Mouse (Mus musculus) limb, embryonic 11.5 days (tissue): Measurements from ENCODE around the gene Olfr985. TPM values are rescaled to one million over a fixed set of nuclear protein-coding genes. Genes with fewer than 3 reads are reported as not detected.

Experiments
- ATAC-seq: fragments of 200-750 bp; cut with Nextera tagmentation; 2 replicates; pipeline ENCODE4 v1.8.0; 2017; ENCODE audit warnings: low read depth; ENCODE audit not compliant: insufficient number of reproducible peaks, low FRiP score, low TSS enrichment
- DNase-seq: peaks from one replicate; pipeline ENCODE4 v3.0.0-alpha.2; 2015; ENCODE audit warnings: low spot score
- H3K27ac ChIP-seq: fragments of 300-500 bp; sonication (generic); replicated peaks from 2 replicates; pipeline ENCODE4 v1.5.1; 2014; ENCODE audit warnings: low read depth, mild to moderate bottlenecking, low read length
- H3K27me3 ChIP-seq: fragments of 300-500 bp; sonication (generic); 2 replicates; pipeline ENCODE4 v1.6.1; 2014; ENCODE audit warnings: mild to moderate bottlenecking, low read length, mixed read lengths; ENCODE audit not compliant: control insufficient read depth, insufficient read depth
- H3K36me3 ChIP-seq: fragments of 300-500 bp; sonication (generic); 2 replicates; pipeline ENCODE4 v1.6.1; 2014; ENCODE audit warnings: mild to moderate bottlenecking, low read length, moderate library complexity, mixed read lengths; ENCODE audit not compliant: control insufficient read depth, insufficient read depth
- H3K4me1 ChIP-seq: fragments of 300-500 bp; sonication (generic); 2 replicates; pipeline ENCODE4 v1.6.1; 2014; ENCODE audit warnings: low read length, mixed read lengths; ENCODE audit not compliant: control insufficient read depth, insufficient read depth
- H3K4me2 ChIP-seq: fragments of 300-500 bp; sonication (generic); 2 replicates; pipeline ENCODE4 v1.6.1; 2014; ENCODE audit warnings: low read depth, mild to moderate bottlenecking, moderate library complexity; ENCODE audit not compliant: severe bottlenecking
- H3K4me3 ChIP-seq: fragments of 300-500 bp; sonication (generic); 2 replicates; pipeline ENCODE4 v1.5.1; 2014; ENCODE audit warnings: low read depth, low read length
- H3K9ac ChIP-seq: fragments of 300-500 bp; sonication (generic); 2 replicates; pipeline ENCODE4 v1.6.1; 2014; ENCODE audit warnings: mild to moderate bottlenecking, low read length
- H3K9me3 ChIP-seq: fragments of 300-500 bp; sonication (generic); 2 replicates; pipeline ENCODE4 v1.6.1; 2016; ENCODE audit warnings: low read length; ENCODE audit not compliant: control insufficient read depth
- WGBS: fragments of 180-500 bp; shearing (Covaris S2); extraction: QIAGEN DNeasy Blood & Tissue Kit; methylation state at CpG from one replicate; pipeline ENCODE4 v1.1.7; 2014; 5-methylcytosine and 5-hydroxymethylcytosine counted together
- polyA plus RNA-seq: library from polyadenylated mRNA; unstranded; fragments of >200 nt; fragmentation: Nextera tagmentation; extraction: Ambion mirVana; gene quantifications from 2 replicates; pipeline ENCODE4 v1.2.1, GENCODE M21; 2014

Olfr985 gene
- polyA plus RNA-seq = not detected in 2 replicates

- Histone ChIP-seq H3K4me2 (no peak within 1 kb of the TSS), H3K36me3 (no peaks in the 10 kb centered on the region), H3K27me3 (no peaks in the 10 kb centered on the region), H3K9me3 (no peaks in the 10 kb centered on the region), H3K9ac (no peak within 1 kb of the TSS), H3K4me1 (no peaks in the 10 kb centered on the region), H3K27ac (no peak within 1 kb of the TSS), H3K4me3 (no peak within 1 kb of the TSS)
- 87% methylated on average over 1 of the region's 1 CpGs for WGBS
- DNase-seq (no peak), ATAC-seq (no peak)
Observed at GRCm38 (mm10) chr9:40130084-40130483, at the start of gene Olfr985. Olfr985 (minus strand) TSS chr9:40130184.

DNA sequence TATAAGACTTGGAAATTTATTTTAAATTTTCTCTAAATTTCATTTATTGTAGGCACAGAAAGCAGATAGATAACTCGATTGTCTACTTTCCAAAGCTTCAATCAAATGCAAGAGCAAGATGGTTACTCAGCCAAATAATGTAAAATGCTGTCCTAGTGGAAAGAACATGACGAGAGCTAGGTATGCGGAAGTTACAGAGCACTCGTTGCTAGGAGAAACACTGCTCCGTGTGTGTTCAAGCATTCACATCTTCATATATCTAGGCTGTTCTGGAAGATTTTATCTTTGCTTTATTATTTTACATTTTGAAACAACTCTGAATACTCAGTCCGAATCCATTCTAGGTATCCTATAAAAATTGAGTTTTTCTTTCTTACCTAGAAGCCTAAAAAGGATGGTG is 47.0 kb upstream of the Olfr985 start:
- Histone ChIP-seq H3K4me3 (no peak overlapping the region), H3K4me2 (no peak overlapping the region), H3K9ac (no peak overlapping the region), H3K27me3 (no peaks in the 10 kb centered on the region), H3K36me3 (no peaks in the 10 kb centered on the region), H3K27ac (no peak overlapping the region), H3K9me3 (no peaks in the 10 kb centered on the region), H3K4me1 (no peaks in the 10 kb centered on the region)
- 92% methylated on average over 6 of the region's 6 CpGs for WGBS
- no peak for DNase-seq
- no peak for ATAC-seq

GRCm38 (mm10) chr9:40166446-40166845 is 36.5 kb upstream of the Olfr985 start:
- H3K36me3 ChIP-seq = no peaks in the 10 kb centered on the region
- 96% methylated on average over 1 of the region's 1 CpGs for WGBS
- no peaks in the 10 kb centered on the region for H3K9me3 ChIP-seq
- no peak overlapping the region for H3K27ac ChIP-seq
- DNase-seq (no peak), ATAC-seq (no peak)
- H3K4me1 ChIP-seq = no peaks in the 10 kb centered on the region
- no peak overlapping the region for H3K4me2 ChIP-seq
- no peak overlapping the region for H3K4me3 ChIP-seq
- H3K9ac ChIP-seq = no peak overlapping the region
- no peaks in the 10 kb centered on the region for H3K27me3 ChIP-seq

DNA sequence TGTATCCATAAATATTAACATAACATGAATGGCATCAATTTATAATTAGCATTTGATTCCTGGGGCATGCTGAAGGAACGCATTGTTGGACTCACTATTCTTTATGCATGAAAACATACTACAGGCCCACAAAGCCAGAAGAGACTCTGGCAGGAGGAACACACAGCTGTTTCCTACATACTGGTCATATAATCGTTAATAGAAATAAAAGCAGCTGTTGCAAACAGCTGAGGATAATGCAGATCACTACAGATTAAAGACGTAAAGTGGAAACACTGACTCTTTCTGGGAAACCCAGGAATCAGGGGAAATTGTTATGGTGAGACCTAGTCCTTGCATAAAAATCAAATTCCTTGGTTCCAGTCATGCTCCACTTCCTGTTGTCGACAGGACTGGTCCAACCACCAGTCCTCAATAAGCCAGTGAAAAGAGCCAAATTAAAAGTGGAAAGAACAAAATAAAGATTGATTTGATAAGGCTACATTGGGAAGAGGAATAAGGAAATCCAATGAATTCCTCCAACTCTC is 25.2 kb upstream of the Olfr985 start:
- no peak overlapping the region for H3K4me3 ChIP-seq
- H3K9ac ChIP-seq = no peak overlapping the region
- no peak overlapping the region for H3K27ac ChIP-seq
- H3K4me2 ChIP-seq = no peak overlapping the region
- DNase-seq = no peak
- 71% methylated on average over 4 of the region's 4 CpGs for WGBS
- ATAC-seq = no peak
- no peaks in the 10 kb centered on the region for H3K27me3 ChIP-seq
- H3K4me1 ChIP-seq = no peaks in the 10 kb centered on the region
- H3K36me3 ChIP-seq = no peaks in the 10 kb centered on the region
- no peaks in the 10 kb centered on the region for H3K9me3 ChIP-seq

DNA sequence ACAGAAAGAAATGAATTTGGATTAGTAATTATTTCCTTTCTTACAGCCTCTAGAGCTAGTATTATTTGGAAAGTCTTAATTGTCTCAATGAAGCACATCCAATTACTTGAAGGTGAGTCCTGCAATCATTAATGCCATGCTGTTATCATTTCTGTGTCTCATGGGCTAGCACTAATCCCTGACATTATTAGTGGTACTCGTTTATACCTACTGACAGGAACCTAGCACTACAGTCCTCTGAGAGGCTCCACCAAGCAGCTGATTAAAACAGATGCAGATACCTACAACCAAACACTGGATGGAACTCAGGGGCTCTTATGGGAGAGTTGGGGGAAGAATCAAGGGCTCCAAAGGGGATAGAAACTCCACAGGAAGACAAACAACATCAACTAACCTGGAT is 11.6 kb upstream of the Olfr985 start:
- ATAC-seq (no peak), DNase-seq (no peak)
- H3K4me2 ChIP-seq = no peak overlapping the region
- no peak overlapping the region for H3K9ac ChIP-seq
- H3K4me1 ChIP-seq = no peaks in the 10 kb centered on the region
- no peaks in the 10 kb centered on the region for H3K9me3 ChIP-seq
- H3K27ac ChIP-seq = no peak overlapping the region
- 62% methylated on average over 1 of the region's 1 CpGs for WGBS
- no peaks in the 10 kb centered on the region for H3K36me3 ChIP-seq
- H3K27me3 ChIP-seq = no peaks in the 10 kb centered on the region
- no peak overlapping the region for H3K4me3 ChIP-seq

- 61% methylated on average over 4 of the region's 4 CpGs for WGBS
- H3K36me3 ChIP-seq = no peaks in the 10 kb centered on the region
- no peaks in the 10 kb centered on the region for H3K9me3 ChIP-seq
- no peaks in the 10 kb centered on the region for H3K4me1 ChIP-seq
- no peak overlapping the region for H3K27ac ChIP-seq
- H3K9ac ChIP-seq = no peak overlapping the region
- H3K4me3 ChIP-seq = no peak overlapping the region
- no peaks in the 10 kb centered on the region for H3K27me3 ChIP-seq
- DNase-seq = no peak
- ATAC-seq = no peak
- H3K4me2 ChIP-seq = no peak overlapping the region
Observed at GRCm38 (mm10) chr9:40139484-40139883, 9.5 kb upstream of the Olfr985 start.

DNA sequence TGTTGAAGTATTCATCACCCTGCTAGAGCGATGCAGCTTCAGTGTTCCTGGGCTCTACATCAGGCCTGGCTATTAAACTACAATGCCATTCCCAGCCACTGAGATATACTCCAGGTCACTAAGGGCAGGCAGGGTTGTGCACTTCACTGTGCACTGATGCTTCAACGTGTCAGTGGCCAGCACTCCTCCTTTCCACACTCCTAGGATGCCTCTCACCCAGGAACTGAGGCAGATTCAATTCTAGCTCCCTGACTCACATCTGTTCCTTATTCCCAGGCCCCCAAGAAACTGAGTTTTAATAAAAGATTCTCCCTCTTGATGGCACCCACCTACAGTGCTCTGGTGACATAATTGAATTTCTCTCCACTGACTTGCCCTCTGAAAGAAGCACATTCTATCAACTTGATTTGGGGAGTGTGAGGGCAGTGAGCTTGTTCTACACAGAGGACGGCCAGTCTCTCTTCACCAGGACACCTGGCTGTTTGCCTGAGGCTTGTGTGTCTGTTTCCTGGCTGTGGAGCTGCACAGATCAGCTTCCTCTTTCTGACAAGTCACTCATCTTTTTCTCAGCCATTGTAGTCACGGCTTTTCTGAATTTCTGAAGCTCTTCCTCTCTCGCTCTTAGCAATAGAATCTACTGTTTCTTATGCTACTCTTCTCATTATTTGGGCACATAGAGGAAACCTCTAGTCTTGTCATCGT is 7.2 kb upstream of the Olfr985 start:
- H3K27ac ChIP-seq = no peak overlapping the region
- no peaks in the 10 kb centered on the region for H3K4me1 ChIP-seq
- H3K4me3 ChIP-seq = no peak overlapping the region
- 79% methylated on average over 6 of the region's 6 CpGs for WGBS
- no peaks in the 10 kb centered on the region for H3K27me3 ChIP-seq
- no peaks in the 10 kb centered on the region for H3K9me3 ChIP-seq
- no peaks in the 10 kb centered on the region for H3K36me3 ChIP-seq
- no peak for DNase-seq
- H3K9ac ChIP-seq = no peak overlapping the region
- no peak overlapping the region for H3K4me2 ChIP-seq
- ATAC-seq = no peak

GRCm38 (mm10) chr9:40130556-40130955 is 572 bp upstream of the Olfr985 start:
- Histone ChIP-seq H3K4me1 (no peaks in the 10 kb centered on the region), H3K27me3 (no peaks in the 10 kb centered on the region), H3K4me2 (no peak overlapping the region), H3K27ac (no peak overlapping the region), H3K9me3 (no peaks in the 10 kb centered on the region), H3K9ac (no peak overlapping the region), H3K4me3 (no peak overlapping the region), H3K36me3 (no peaks in the 10 kb centered on the region)
- DNase-seq = no peak
- WGBS = 92% methylated on average over 1 of the region's 1 CpGs
- no peak for ATAC-seq

DNA sequence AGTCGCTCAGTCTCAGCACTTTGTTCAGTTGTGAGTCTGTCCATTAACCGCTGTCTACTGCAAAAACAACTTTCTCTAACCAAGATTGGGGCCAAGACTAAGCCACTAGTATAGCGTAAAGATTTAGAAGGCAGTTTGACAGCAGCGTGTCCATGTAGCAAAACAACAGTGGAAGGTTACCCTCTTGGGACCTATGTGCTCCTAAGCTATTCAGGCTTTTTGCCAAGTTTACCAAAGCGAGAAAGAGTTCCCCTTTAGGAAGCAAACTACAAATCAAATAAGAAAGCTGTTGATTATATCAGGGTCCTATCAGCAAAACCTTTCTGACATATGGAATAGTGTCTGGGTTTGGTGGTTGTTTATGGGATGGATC is 12.7 kb downstream of the Olfr985 start:
- Histone ChIP-seq H3K4me2 (no peak overlapping the region), H3K4me3 (no peak overlapping the region), H3K36me3 (no peaks in the 10 kb centered on the region), H3K27ac (no peak overlapping the region), H3K9ac (no peak overlapping the region), H3K27me3 (no peaks in the 10 kb centered on the region), H3K9me3 (no peaks in the 10 kb centered on the region), H3K4me1 (no peaks in the 10 kb centered on the region)
- 88% methylated on average over 5 of the region's 5 CpGs for WGBS
- ATAC-seq = no peak
- DNase-seq = no peak
